Mouse (Mus musculus) MEL (cell line): ENCODE results near the gene Mpl. TPM values are rescaled to one million over a fixed set of nuclear protein-coding genes. Genes with fewer than 3 reads are reported as not detected.

Experiments used
- DNase-seq: peaks from one replicate; pipeline ENCODE4 v3.0.0; 2011; ENCODE audit warnings: low read depth, low spot score
- H3K27ac ChIP-seq: 2 replicates; pipeline ENCODE4 v1.5.1; 2012; ENCODE audit warnings: low read depth, mild to moderate bottlenecking, control low read depth, low read length, moderate library complexity; ENCODE audit not compliant: control insufficient read depth
- H3K27me3 ChIP-seq, 2 experiments: fragments of 150-350 bp in 1 of 2; sonication (generic) in 1 of 2; 2 replicates each; pipeline ENCODE4 v1.6.1; 2012; ENCODE audit warnings: low read length in 2 of 2, mild to moderate bottlenecking in 2 of 2, improper control_type of control experiment in 1 of 2, moderate library complexity in 1 of 2; ENCODE audit not compliant: insufficient read depth in 2 of 2, control insufficient read depth in 1 of 2
- H3K36me3 ChIP-seq, 2 experiments: 2 replicates each; pipeline ENCODE4 v1.6.1; 2012 to 2014; ENCODE audit warnings: low read length in 2 of 2, improper control_type of control experiment in 1 of 2, inconsistent platforms in 1 of 2, mild to moderate bottlenecking in 1 of 2; ENCODE audit not compliant: insufficient read depth in 2 of 2, control insufficient read depth in 1 of 2
- H3K4me1 ChIP-seq, 2 experiments: fragments of 150-350 bp in 1 of 2; sonication (generic) in 1 of 2; 2 replicates each; pipeline ENCODE4 v1.6.1; 2012; ENCODE audit warnings: low read length in 2 of 2, improper control_type of control experiment in 1 of 2, mild to moderate bottlenecking in 1 of 2; ENCODE audit not compliant: insufficient read depth in 2 of 2, control insufficient read depth in 1 of 2
- H3K4me3 ChIP-seq, 2 experiments: fragments of 150-350 bp in 1 of 2; sonication (generic) in 1 of 2; 2 replicates each; pipeline ENCODE4 v1.5.1; 2012; ENCODE audit warnings: low read depth in 2 of 2, low read length in 2 of 2, mild to moderate bottlenecking in 2 of 2, moderate library complexity in 2 of 2, control low read depth in 1 of 2, improper control_type of control experiment in 1 of 2; ENCODE audit not compliant: control insufficient read depth in 1 of 2, insufficient read depth in 1 of 2
- H3K79me2 ChIP-seq: 2 replicates; pipeline ENCODE4 v1.6.1; 2012; ENCODE audit warnings: mild to moderate bottlenecking, low read length, moderate library complexity; ENCODE audit not compliant: control insufficient read depth, poor library complexity, insufficient read depth
- H3K9ac ChIP-seq: 2 replicates; pipeline ENCODE4 v1.6.1; 2012; ENCODE audit warnings: low read depth, mild to moderate bottlenecking, control low read depth, low read length, moderate library complexity; ENCODE audit not compliant: control insufficient read depth, poor library complexity, severe bottlenecking
- H3K9me3 ChIP-seq: fragments of 150-350 bp; sonication (generic); replicated peaks from 2 replicates; pipeline ENCODE4 v1.6.1; 2012; ENCODE audit warnings: mild to moderate bottlenecking, low read length, improper control_type of control experiment, moderate library complexity; ENCODE audit not compliant: insufficient read depth
- BHLHE40 ChIP-seq: IDR thresholded peaks from 2 replicates; pipeline ENCODE4 v1.6.1; 2012; ENCODE audit warnings: low read depth, mild to moderate bottlenecking, inconsistent platforms, low read length, improper control_type of control experiment, borderline replicate concordance
- CHD2 ChIP-seq: IDR thresholded peaks from 2 replicates; pipeline ENCODE4 v1.6.1; 2011; ENCODE audit warnings: low read length, improper control_type of control experiment
- CTCF ChIP-seq, 3 experiments: IDR thresholded peaks in 2 of 3; conservative IDR thresholded peaks in 1 of 3; 2 replicates each; pipeline ENCODE4 v1.5.1; 2011 to 2012; ENCODE audit warnings: low read length in 3 of 3, low read depth in 2 of 3, mild to moderate bottlenecking in 2 of 3, improper control_type of control experiment in 1 of 3, inconsistent platforms in 1 of 3, mixed read lengths in 1 of 3, moderate library complexity in 1 of 3; ENCODE audit not compliant: control insufficient read depth in 1 of 3, insufficient read depth in 1 of 3, poor library complexity in 1 of 3, severe bottlenecking in 1 of 3
- E2F4 ChIP-seq: IDR thresholded peaks from 2 replicates; pipeline ENCODE4 v1.6.1; 2011; ENCODE audit warnings: low read depth, low read length, improper control_type of control experiment, borderline replicate concordance
- GATA1 ChIP-seq: IDR thresholded peaks from 2 replicates; pipeline ENCODE4 v1.6.1; 2011; ENCODE audit warnings: low read depth, low read length, improper control_type of control experiment
- MAFK ChIP-seq: IDR thresholded peaks from 2 replicates; pipeline ENCODE4 v1.6.1; 2011; ENCODE audit warnings: low read depth, mild to moderate bottlenecking, low read length, improper control_type of control experiment, borderline replicate concordance
- MAX ChIP-seq: IDR thresholded peaks from 2 replicates; pipeline ENCODE4 v1.6.1; 2011; ENCODE audit warnings: low read length, improper control_type of control experiment
- MXI1 ChIP-seq: IDR thresholded peaks from 2 replicates; pipeline ENCODE4 v1.6.1; 2011; ENCODE audit warnings: mild to moderate bottlenecking, low read depth, low read length, improper control_type of control experiment
- NELFE ChIP-seq: IDR thresholded peaks from 2 replicates; pipeline ENCODE4 v1.6.1; 2011; ENCODE audit warnings: low read depth, low read length, improper control_type of control experiment
- POLR2A ChIP-seq, 2 experiments: IDR thresholded peaks; 2 replicates each; pipeline ENCODE4 v1.6.1; 2011 to 2012; ENCODE audit warnings: low read length in 2 of 2, mild to moderate bottlenecking in 2 of 2, control low read depth in 1 of 2, improper control_type of control experiment in 1 of 2, low read depth in 1 of 2, moderate library complexity in 1 of 2; ENCODE audit not compliant: control insufficient read depth in 1 of 2, insufficient read depth in 1 of 2, poor library complexity in 1 of 2
- POLR2AphosphoS5 ChIP-seq: IDR thresholded peaks from 2 replicates; pipeline ENCODE4 v1.6.1; 2012; ENCODE audit warnings: low read depth, borderline replicate concordance, mild to moderate bottlenecking, inconsistent platforms, low read length, moderate library complexity, mixed read lengths
- RAD21 ChIP-seq: IDR thresholded peaks from 2 replicates; pipeline ENCODE4 v1.6.1; 2011; ENCODE audit warnings: mild to moderate bottlenecking, low read depth, low read length, improper control_type of control experiment
- RCOR1 ChIP-seq: IDR thresholded peaks from 2 replicates; pipeline ENCODE4 v1.6.1; 2012; ENCODE audit warnings: low read depth, mild to moderate bottlenecking, inconsistent platforms, low read length, improper control_type of control experiment
- SIN3A ChIP-seq: IDR thresholded peaks from 2 replicates; pipeline ENCODE4 v1.6.1; 2012; ENCODE audit warnings: low read length, improper control_type of control experiment, inconsistent platforms
- TBP ChIP-seq: IDR thresholded peaks from 2 replicates; pipeline ENCODE4 v1.8.0; 2011; ENCODE audit warnings: low read depth, low read length, improper control_type of control experiment
- TCF12 ChIP-seq: IDR thresholded peaks from 2 replicates; pipeline ENCODE4 v1.6.1; 2014; ENCODE audit warnings: low read depth, mild to moderate bottlenecking, inconsistent platforms, low read length, improper control_type of control experiment, moderate library complexity
- USF1 ChIP-seq: IDR thresholded peaks from 2 replicates; pipeline ENCODE4 v1.6.1; 2014; ENCODE audit warnings: low read depth, mild to moderate bottlenecking, inconsistent platforms, low read length, improper control_type of control experiment, moderate library complexity
- USF2 ChIP-seq, 2 experiments: IDR thresholded peaks; 2 replicates each; pipeline ENCODE4 v1.6.1; 2011 to 2012; ENCODE audit warnings: improper control_type of control experiment in 2 of 2, low read length in 2 of 2, borderline replicate concordance in 1 of 2, inconsistent platforms in 1 of 2, low read depth in 1 of 2, mild to moderate bottlenecking in 1 of 2; ENCODE audit not compliant: insufficient read depth in 1 of 2
- ZKSCAN1 ChIP-seq: IDR thresholded peaks from 2 replicates; pipeline ENCODE4 v1.6.1; 2012; ENCODE audit warnings: low read depth, mild to moderate bottlenecking, inconsistent platforms, low read length, improper control_type of control experiment, moderate library complexity
- ZMIZ1 ChIP-seq: IDR thresholded peaks from 2 replicates; pipeline ENCODE4 v1.6.1; 2012; ENCODE audit warnings: low read depth, mild to moderate bottlenecking, inconsistent platforms, low read length, improper control_type of control experiment, moderate library complexity
- polyA plus RNA-seq, 2 experiments: library from polyadenylated mRNA; stranded (reverse) in 1 of 2; unstranded in 1 of 2; fragments of >175 nt in 1 of 2; fragments of >200 nt in 1 of 2; gene quantifications; 2 replicates each; pipeline versions ENCODE4 v1.2.1 to v1.2.4; 2012; ENCODE audit warnings: low replicate concordance in 2 of 2, low read depth in 1 of 2; ENCODE audit not compliant: insufficient read length in 2 of 2, insufficient read depth in 1 of 2, missing spikeins in 1 of 2
- total RNA-seq: library from RNA; depleted of rRNA; stranded (reverse); fragments of 300-350 nt; gene quantifications from 2 replicates; pipeline ENCODE4 v1.2.3, GENCODE M21; 2012

The Mpl gene
- total and polyA plus RNA-seq, 3 experiments, result 0.04 TPM; not detected in 1

- Histone ChIP-seq H3K4me3 (no peak overlapping the region), H3K9me3 (no peaks in the 10 kb centered on the region), H3K9ac (no peak overlapping the region), H3K27me3 (no peaks in the 10 kb centered on the region), H3K36me3 (peaks cover 0 to 4% of the 10 kb centered on the region in 2 experiments; a peak in 2 of 4 replicates), H3K27ac (no peak overlapping the region), H3K79me2 (no peaks in the 10 kb centered on the region), H3K4me1 (no peaks in the 10 kb centered on the region)
- TF ChIP-seq MAX, result no peak
- TF ChIP-seq ZMIZ1, result no peak
- TF ChIP-seq RCOR1, result no peak
- TF ChIP-seq MAFK, result no peak
- no peak for TF ChIP-seq RAD21
- DNase-seq, result no peak
Observed at GRCm38 (mm10) chr4:118402701-118403100, 54.6 kb downstream of the Mpl start.

GRCm38 (mm10) chr4:118401918-118402317 is 55.4 kb downstream of the Mpl start:
- TF ChIP-seq MAFK (no peak), GATA1 (no peak), E2F4 (no peak), RAD21 (no peak), MXI1 (no peak), USF1 (no peak), ZKSCAN1 (no peak), BHLHE40 (no peak), TBP (no peak), NELFE (no peak), POLR2A (IDR thresholded peaks at IDR 0.05; ENCODE audit: control insufficient read depth in 1 of 2, insufficient read depth in 1 of 2, low read depth in 1 of 2, low read length in 2 of 2, poor library complexity in 1 of 2) (no peak), CTCF (IDR thresholded peaks at IDR 0.05 in 2 of 3, conservative IDR thresholded peaks at IDR 0.05 in 1 of 3; ENCODE audit: control insufficient read depth in 1 of 3, insufficient read depth in 1 of 3, low read depth in 2 of 3, low read length in 3 of 3, poor library complexity in 1 of 3, severe bottlenecking in 1 of 3) (no peak), CHD2 (no peak), USF2 (IDR thresholded peaks at IDR 0.05; ENCODE audit: borderline replicate concordance in 1 of 2, insufficient read depth in 1 of 2, low read depth in 1 of 2, low read length in 2 of 2) (no peak), MAX (no peak), SIN3A (no peak), TCF12 (no peak), POLR2AphosphoS5 (no peak), RCOR1 (no peak)
- H3K9ac ChIP-seq, result no peak overlapping the region
- no peaks in the 10 kb centered on the region for H3K27me3 ChIP-seq
- H3K36me3 ChIP-seq, result peaks cover 0 to 4% of the 10 kb centered on the region in 2 experiments; a peak in 2 of 4 replicates
- DNase-seq, result no peak
- no peak overlapping the region for H3K4me3 ChIP-seq
- no peak overlapping the region for H3K27ac ChIP-seq
- no peaks in the 10 kb centered on the region for H3K9me3 ChIP-seq
- H3K4me1 ChIP-seq, result no peaks in the 10 kb centered on the region
- no peaks in the 10 kb centered on the region for H3K79me2 ChIP-seq
